Mouse (Mus musculus) myocyte (in vitro differentiated cells): ENCODE results near the gene Cdca7l.

Source experiments
- CEBPB ChIP-seq: IDR thresholded peaks from 2 replicates; pipeline ENCODE4 v1.6.1; 2011; ENCODE audit warnings: mild to moderate bottlenecking, moderate library complexity; ENCODE audit not compliant: poor library complexity, insufficient read depth, severe bottlenecking
- E2F4 ChIP-seq: IDR thresholded peaks from one replicate; pipeline ENCODE4 v1.6.1; 2011; ENCODE audit warnings: mild to moderate bottlenecking, control low read depth, moderate library complexity; ENCODE audit not compliant: insufficient read depth
- MAX ChIP-seq: IDR thresholded peaks from one replicate; pipeline ENCODE4 v1.6.1; 2011; ENCODE audit warnings: low read depth, mild to moderate bottlenecking, control low read depth
- MYOD1 ChIP-seq, 3 experiments: IDR thresholded peaks; one replicate each; pipeline ENCODE4 v1.6.1; 2011; ENCODE audit warnings: control low read depth in 2 of 3, low read depth in 2 of 3, mild to moderate bottlenecking in 2 of 3, moderate library complexity in 1 of 3; ENCODE audit not compliant: insufficient read length in 2 of 3, control insufficient read depth in 1 of 3
- MYOG ChIP-seq, 3 experiments: IDR thresholded peaks; one replicate each; pipeline ENCODE4 v1.6.1; 2011; ENCODE audit warnings: control low read depth in 2 of 3, low read depth in 2 of 3, mild to moderate bottlenecking in 2 of 3; ENCODE audit not compliant: insufficient read length in 2 of 3, control insufficient read depth in 1 of 3, insufficient read depth in 1 of 3
- POLR2A ChIP-seq: IDR thresholded peaks from one replicate; pipeline ENCODE4 v1.6.1; 2011; ENCODE audit warnings: low read depth, mild to moderate bottlenecking, control low read depth, moderate library complexity; ENCODE audit not compliant: insufficient read length
- POLR2AphosphoS2 ChIP-seq: IDR thresholded peaks from one replicate; pipeline ENCODE4 v1.6.1; 2011; ENCODE audit warnings: low read depth, control low read depth; ENCODE audit not compliant: insufficient read length
- REST ChIP-seq: IDR thresholded peaks from one replicate; pipeline ENCODE4 v1.6.1; 2011; ENCODE audit warnings: mild to moderate bottlenecking, control low read depth, moderate library complexity; ENCODE audit not compliant: insufficient read depth, insufficient read length
- SRF ChIP-seq: IDR thresholded peaks from one replicate; pipeline ENCODE4 v1.6.1; 2011; ENCODE audit warnings: low read depth; ENCODE audit not compliant: control insufficient read depth, insufficient read length
- TCF12 ChIP-seq: IDR thresholded peaks from one replicate; pipeline ENCODE4 v1.6.1; 2011; ENCODE audit warnings: mild to moderate bottlenecking, control low read depth; ENCODE audit not compliant: poor library complexity, insufficient read depth, severe bottlenecking
- TCF3 ChIP-seq: IDR thresholded peaks from one replicate; pipeline ENCODE4 v1.6.1; 2011; ENCODE audit warnings: low read depth, control low read depth; ENCODE audit not compliant: insufficient read length
- USF1 ChIP-seq: IDR thresholded peaks from one replicate; pipeline ENCODE4 v1.6.1; 2011; ENCODE audit warnings: low read depth, mild to moderate bottlenecking, control low read depth, moderate library complexity

DNA sequence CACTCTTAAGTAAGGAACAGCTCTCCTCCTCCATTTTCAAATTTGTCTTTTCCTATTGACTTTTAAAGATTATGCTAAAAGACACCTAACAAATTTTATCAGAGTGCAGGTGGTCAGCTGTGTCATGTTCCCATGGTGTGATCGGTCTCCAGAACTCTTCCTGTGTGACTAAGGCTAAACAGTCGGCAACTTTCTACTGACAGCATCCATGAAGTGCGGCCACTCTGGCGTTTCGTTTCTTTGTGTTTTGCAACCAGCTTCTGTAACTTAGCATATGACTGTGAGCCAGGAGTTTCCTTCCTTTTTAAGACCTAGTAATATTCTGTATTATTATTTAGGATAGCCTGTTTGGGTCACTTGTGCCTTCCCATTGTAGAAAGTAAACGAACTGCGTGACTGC, 56.8 kb downstream of the Cdca7l start:
- TF ChIP-seq POLR2A (no peak), USF1 (no peak), TCF12 (no peak), TCF3 (no peak), E2F4 (no peak), SRF (no peak), MYOD1 (IDR thresholded peaks at IDR 0.05; ENCODE audit: control insufficient read depth in 1 of 3, insufficient read length in 2 of 3, low read depth in 2 of 3) (no peak), MAX (no peak), CEBPB (no peak), MYOG (IDR thresholded peaks at IDR 0.05; ENCODE audit: control insufficient read depth in 1 of 3, insufficient read depth in 1 of 3, insufficient read length in 2 of 3, low read depth in 2 of 3) (no peak), REST (no peak), POLR2AphosphoS2 (no peak)
